Mouse (Mus musculus) cerebellum, adult 2 months (tissue): ENCODE measurements around the gene Tjp2. TPM values are rescaled to one million over a fixed set of nuclear protein-coding genes. Genes with fewer than 3 reads are reported as not detected.

Experiments used
- DNase-seq, 2 experiments: peaks; one replicate each; pipeline ENCODE4 v3.0.0; 2021
- H3K27ac ChIP-seq: fragments of 200-500 bp; 2 replicates; pipeline ENCODE4 v1.5.1; 2012; ENCODE audit warnings: low read length, control low read depth, inconsistent platforms; ENCODE audit not compliant: insufficient read depth
- H3K27me3 ChIP-seq: fragments of 200-500 bp; 2 replicates; pipeline ENCODE4 v1.6.1; 2012; ENCODE audit warnings: inconsistent platforms, mild to moderate bottlenecking, low read length, moderate library complexity; ENCODE audit not compliant: control insufficient read depth, insufficient read depth
- H3K4me1 ChIP-seq: fragments of 200-500 bp; 2 replicates; pipeline ENCODE4 v1.6.1; 2011; ENCODE audit warnings: low read length; ENCODE audit not compliant: control insufficient read depth, insufficient read depth
- H3K4me3 ChIP-seq: fragments of 200-500 bp; replicated peaks from 2 replicates; pipeline ENCODE3; 2011; ENCODE audit warnings: mild to moderate bottlenecking, low read depth, low read length, control low read depth; ENCODE audit not compliant: insufficient read depth
- CTCF ChIP-seq: fragments of 200-500 bp; IDR thresholded peaks from 2 replicates; pipeline ENCODE4 v1.5.1; 2011; ENCODE audit warnings: low read depth, mild to moderate bottlenecking, control low read depth, low read length, moderate library complexity, borderline replicate concordance; ENCODE audit not compliant: insufficient read depth
- POLR2A ChIP-seq: fragments of 200-500 bp; IDR thresholded peaks from 2 replicates; pipeline ENCODE4 v1.6.1; 2011; ENCODE audit warnings: low read length, control low read depth, borderline replicate concordance; ENCODE audit not compliant: insufficient read depth
- WGBS: fragments of 180-500 bp; shearing (Covaris S2); methylation state at CpG from one replicate; pipeline ENCODE4 v1.1.7; 2018; 5-methylcytosine and 5-hydroxymethylcytosine counted together
- polyA plus RNA-seq: library from polyadenylated mRNA; depleted of rRNA; stranded (reverse); fragments of >200 nt; gene quantifications from 2 replicates; pipeline ENCODE4 v1.2.3, GENCODE M21; 2012

The Tjp2 gene
- polyA plus RNA-seq, 1 experiment = 26.5 TPM

- TF ChIP-seq POLR2A = no peak
- no peak for TF ChIP-seq CTCF
- DNase-seq = no peak
- WGBS = 81% methylated on average over 1 of the region's 1 CpGs
- Histone ChIP-seq H3K27ac (no peak overlapping the region), H3K4me1 (no peaks in the 10 kb centered on the region), H3K27me3 (no peaks in the 10 kb centered on the region), H3K4me3 (no peak overlapping the region)
Observed at GRCm38 (mm10) chr19:24207967-24208366, 16.9 kb downstream of the Tjp2 start.

GRCm38 (mm10) chr19:24205001-24205400 lies 19.8 kb downstream of the Tjp2 start:
- TF ChIP-seq POLR2A (no peak), CTCF (no peak)
- 57% methylated on average over 1 of the region's 1 CpGs for WGBS
- H3K4me1 ChIP-seq = no peaks in the 10 kb centered on the region
- H3K4me3 ChIP-seq = no peak overlapping the region
- no peaks in the 10 kb centered on the region for H3K27me3 ChIP-seq
- H3K27ac ChIP-seq = no peak overlapping the region
- DNase-seq = no peak

- TF ChIP-seq CTCF (no peak), POLR2A (no peak)
- no peaks in the 10 kb centered on the region for H3K4me1 ChIP-seq
- WGBS = 47% methylated on average over 5 of the region's 5 CpGs
- no peak overlapping the region for H3K27ac ChIP-seq
- no peak for DNase-seq
- no peak overlapping the region for H3K4me3 ChIP-seq
- H3K27me3 ChIP-seq = no peaks in the 10 kb centered on the region
Observed at GRCm38 (mm10) chr19:24201848-24202247, 23.0 kb downstream of the Tjp2 start.

- Histone ChIP-seq H3K4me3 (no peak overlapping the region), H3K27ac (no peak overlapping the region), H3K27me3 (no peaks in the 10 kb centered on the region), H3K4me1 (no peaks in the 10 kb centered on the region)
- 54% methylated on average over 12 of the region's 12 CpGs for WGBS
- TF ChIP-seq POLR2A (no peak), CTCF (no peak)
- no peak for DNase-seq
Observed at GRCm38 (mm10) chr19:24200566-24200965, 24.3 kb downstream of the Tjp2 start.

- Histone ChIP-seq H3K4me1 (no peaks in the 10 kb centered on the region), H3K4me3 (no peak overlapping the region), H3K27ac (no peak overlapping the region), H3K27me3 (no peaks in the 10 kb centered on the region)
- TF ChIP-seq POLR2A = no peak
- TF ChIP-seq CTCF = no peak
- 62% methylated on average over 11 of the region's 11 CpGs for WGBS
- no peak for DNase-seq
Observed at GRCm38 (mm10) chr19:24198676-24199303, 26.0 kb downstream of the Tjp2 start.

- DNase-seq = no peak
- Histone ChIP-seq H3K27ac (no peak overlapping the region), H3K27me3 (no peaks in the 10 kb centered on the region), H3K4me1 (no peaks in the 10 kb centered on the region), H3K4me3 (no peak overlapping the region)
- no peak for TF ChIP-seq CTCF
- no peak for TF ChIP-seq POLR2A
- WGBS = 69% methylated on average over 3 of the region's 3 CpGs
Observed at GRCm38 (mm10) chr19:24197338-24197737, 27.5 kb downstream of the Tjp2 start.

GRCm38 (mm10) chr19:24195224-24195623 lies 29.6 kb downstream of the Tjp2 start:
- WGBS = 86% methylated on average over 7 of the region's 7 CpGs
- no peaks in the 10 kb centered on the region for H3K4me1 ChIP-seq
- no peak for TF ChIP-seq POLR2A
- TF ChIP-seq CTCF = no peak
- H3K27me3 ChIP-seq = no peaks in the 10 kb centered on the region; the same call in 1 of the 2 replicates
- no peak overlapping the region for H3K27ac ChIP-seq
- no peak for DNase-seq
- H3K4me3 ChIP-seq = no peak overlapping the region

- no peak overlapping the region for H3K4me3 ChIP-seq
- TF ChIP-seq POLR2A (no peak), CTCF (peak; percentile 30; the same call in 1 of the 2 replicates)
- H3K27me3 ChIP-seq = no peaks in the 10 kb centered on the region; the same call in 1 of the 2 replicates
- no peaks in the 10 kb centered on the region for H3K4me1 ChIP-seq
- no peak for DNase-seq
- no peak overlapping the region for H3K27ac ChIP-seq
- 97% methylated on average over 4 of the region's 4 CpGs for WGBS
Observed at GRCm38 (mm10) chr19:24194216-24194615, 30.6 kb downstream of the Tjp2 start.
